Mouse (Mus musculus) intestine, embryonic 15.5 days (tissue): ENCODE results near the gene Pmfbp1. TPM values are rescaled to one million over a fixed set of nuclear protein-coding genes. Genes with fewer than 3 reads are reported as not detected.

Experiments used
- ATAC-seq: fragments of 200-750 bp; cut with Nextera tagmentation; 2 replicates; pipeline ENCODE4 v1.8.0; 2017; ENCODE audit warnings: moderate TSS enrichment, moderate library complexity
- H3K27ac ChIP-seq: fragments of 300-500 bp; sonication (generic); 2 replicates; pipeline ENCODE4 v1.5.1; 2015; ENCODE audit warnings: mild to moderate bottlenecking, inconsistent platforms
- H3K27me3 ChIP-seq: fragments of 300-500 bp; sonication (generic); replicated peaks from 2 replicates; pipeline ENCODE4 v1.6.1; 2015; ENCODE audit warnings: inconsistent platforms
- H3K36me3 ChIP-seq: fragments of 300-500 bp; sonication (generic); 2 replicates; pipeline ENCODE4 v1.6.1; 2015; ENCODE audit warnings: inconsistent platforms
- H3K4me1 ChIP-seq: fragments of 300-500 bp; sonication (generic); replicated peaks from 2 replicates; pipeline ENCODE4 v1.6.1; 2015; ENCODE audit warnings: inconsistent platforms
- H3K4me2 ChIP-seq: fragments of 300-500 bp; sonication (generic); replicated peaks from 2 replicates; pipeline ENCODE4 v1.6.1; 2015; ENCODE audit warnings: mild to moderate bottlenecking, inconsistent platforms
- H3K4me3 ChIP-seq: fragments of 300-500 bp; sonication (generic); replicated peaks from 2 replicates; pipeline ENCODE4 v1.5.1; 2015; ENCODE audit warnings: inconsistent platforms
- H3K9ac ChIP-seq: fragments of 300-500 bp; sonication (generic); 2 replicates; pipeline ENCODE4 v1.6.1; 2015; ENCODE audit warnings: inconsistent platforms
- H3K9me3 ChIP-seq: fragments of 300-500 bp; sonication (generic); 2 replicates; pipeline ENCODE4 v1.6.1; 2016; ENCODE audit warnings: inconsistent platforms
- WGBS: fragments of 180-500 bp; shearing (Covaris S2); methylation state at CpG from one replicate; pipeline ENCODE4 v1.1.7; 2015; 5-methylcytosine and 5-hydroxymethylcytosine counted together
- polyA plus RNA-seq: library from polyadenylated mRNA; unstranded; fragments of >200 nt; fragmentation: Nextera tagmentation; extraction: Ambion mirVana; gene quantifications from 2 replicates; pipeline ENCODE4 v1.2.1, GENCODE M21; 2015

The Pmfbp1 gene
- polyA plus RNA-seq, 1 experiment from 2014 or later, result not detected

- 76% methylated on average over 6 of the region's 6 CpGs for WGBS
- Histone ChIP-seq H3K4me1 (no peaks in the 10 kb centered on the region), H3K27me3 (0 out of 2 replicates have a peak, but pooled peaks cover under 1% of the 10 kb centered on the region)
Measured at GRCm38 (mm10) chr8:109471876-109472275, 22.0 kb upstream of the Pmfbp1 start.

GRCm38 (mm10) chr8:109472400-109472799 lies 21.4 kb upstream of the Pmfbp1 start:
- Histone ChIP-seq H3K9me3 (no peaks in the 10 kb centered on the region), H3K4me1 (no peaks in the 10 kb centered on the region), H3K27me3 (no peaks in the 10 kb centered on the region), H3K27ac (no peak overlapping the region), H3K4me2 (no peak overlapping the region), H3K9ac (no peak overlapping the region), H3K4me3 (no peak overlapping the region), H3K36me3 (no peaks in the 10 kb centered on the region)
- ATAC-seq, result no peak
- WGBS, result 80% methylated on average over 8 of the region's 8 CpGs

More at GRCm38 (mm10) chr8:109471876-109472275, 22.0 kb upstream of the Pmfbp1 start:
- Histone ChIP-seq H3K27ac (no peak overlapping the region), H3K9me3 (no peaks in the 10 kb centered on the region), H3K9ac (no peak overlapping the region), H3K4me2 (no peak overlapping the region), H3K36me3 (no peaks in the 10 kb centered on the region), H3K4me3 (no peak overlapping the region)
- ATAC-seq, result no peak

- no peak for ATAC-seq
- Histone ChIP-seq H3K4me1 (no peaks in the 10 kb centered on the region), H3K4me2 (no peak overlapping the region), H3K9me3 (no peaks in the 10 kb centered on the region), H3K36me3 (no peaks in the 10 kb centered on the region), H3K27me3 (no peaks in the 10 kb centered on the region), H3K9ac (no peak overlapping the region), H3K27ac (no peak overlapping the region), H3K4me3 (no peak overlapping the region)
- 65% methylated on average over 14 of the region's 14 CpGs for WGBS
Measured at GRCm38 (mm10) chr8:109474442-109475121, 19.2 kb upstream of the Pmfbp1 start.

GRCm38 (mm10) chr8:109475436-109475835 lies 18.4 kb upstream of the Pmfbp1 start:
- no peak overlapping the region for H3K4me2 ChIP-seq
- H3K4me1 ChIP-seq, result no peaks in the 10 kb centered on the region
- no peak overlapping the region for H3K27ac ChIP-seq
- no peak for ATAC-seq
- H3K36me3 ChIP-seq, result no peaks in the 10 kb centered on the region
- H3K9me3 ChIP-seq, result no peaks in the 10 kb centered on the region
- H3K27me3 ChIP-seq, result no peaks in the 10 kb centered on the region
- H3K4me3 ChIP-seq, result no peak overlapping the region
- no peak overlapping the region for H3K9ac ChIP-seq
- 74% methylated on average over 4 of the region's 4 CpGs for WGBS

GRCm38 (mm10) chr8:109478586-109478985 lies 15.2 kb upstream of the Pmfbp1 start:
- H3K9ac ChIP-seq, result no peak overlapping the region
- H3K4me3 ChIP-seq, result no peak overlapping the region
- WGBS, result 63% methylated on average over 6 of the region's 6 CpGs
- no peaks in the 10 kb centered on the region for H3K36me3 ChIP-seq
- no peaks in the 10 kb centered on the region for H3K27me3 ChIP-seq
- no peak overlapping the region for H3K27ac ChIP-seq
- no peaks in the 10 kb centered on the region for H3K4me1 ChIP-seq
- no peak for ATAC-seq
- no peak overlapping the region for H3K4me2 ChIP-seq
- H3K9me3 ChIP-seq, result no peaks in the 10 kb centered on the region

- 72% methylated on average over 11 of the region's 11 CpGs for WGBS
- Histone ChIP-seq H3K36me3 (no peaks in the 10 kb centered on the region), H3K4me1 (no peaks in the 10 kb centered on the region), H3K4me3 (no peak overlapping the region), H3K9ac (no peak overlapping the region), H3K27ac (no peak overlapping the region), H3K9me3 (no peaks in the 10 kb centered on the region), H3K27me3 (no peaks in the 10 kb centered on the region), H3K4me2 (0 out of 2 replicates have a peak overlapping the region, but pooled peaks have one; percentile 11)
- no peak for ATAC-seq
Measured at GRCm38 (mm10) chr8:109484741-109485140, 9.1 kb upstream of the Pmfbp1 start.

- WGBS, result 20% methylated on average over 6 of the region's 6 CpGs
- H3K27me3 ChIP-seq, result no peaks in the 10 kb centered on the region
- H3K9me3 ChIP-seq, result no peaks in the 10 kb centered on the region
- no peak overlapping the region for H3K4me3 ChIP-seq
- H3K4me2 ChIP-seq, result no peak overlapping the region
- no peaks in the 10 kb centered on the region for H3K4me1 ChIP-seq
- no peak for ATAC-seq
- H3K9ac ChIP-seq, result no peak overlapping the region
- no peak overlapping the region for H3K27ac ChIP-seq
- H3K36me3 ChIP-seq, result no peaks in the 10 kb centered on the region
Measured at GRCm38 (mm10) chr8:109485530-109485929, 8.3 kb upstream of the Pmfbp1 start.

- no peak overlapping the region for H3K27ac ChIP-seq
- no peak overlapping the region for H3K9ac ChIP-seq
- no peak overlapping the region for H3K4me2 ChIP-seq
- no peaks in the 10 kb centered on the region for H3K9me3 ChIP-seq
- no peaks in the 10 kb centered on the region for H3K4me1 ChIP-seq
- WGBS, result 82% methylated on average over 6 of the region's 6 CpGs
- ATAC-seq, result no peak
- no peaks in the 10 kb centered on the region for H3K36me3 ChIP-seq
- no peak overlapping the region for H3K4me3 ChIP-seq
- no peaks in the 10 kb centered on the region for H3K27me3 ChIP-seq
Measured at GRCm38 (mm10) chr8:109492785-109493184, 1.0 kb upstream of the Pmfbp1 start.

GRCm38 (mm10) chr8:109494601-109495000 lies 774 bp downstream of the Pmfbp1 start:
- WGBS, result 64% methylated on average over 2 of the region's 2 CpGs
- no peak overlapping the region for H3K4me2 ChIP-seq
- H3K36me3 ChIP-seq, result no peaks in the 10 kb centered on the region
- ATAC-seq, result no peak
- H3K4me1 ChIP-seq, result no peaks in the 10 kb centered on the region
- no peak overlapping the region for H3K9ac ChIP-seq
- no peak overlapping the region for H3K4me3 ChIP-seq
- no peaks in the 10 kb centered on the region for H3K27me3 ChIP-seq
- H3K27ac ChIP-seq, result no peak overlapping the region
- no peaks in the 10 kb centered on the region for H3K9me3 ChIP-seq

GRCm38 (mm10) chr8:109497431-109497830 lies 3.6 kb downstream of the Pmfbp1 start:
- no peak overlapping the region for H3K4me3 ChIP-seq
- H3K27me3 ChIP-seq, result no peaks in the 10 kb centered on the region
- no peak overlapping the region for H3K9ac ChIP-seq
- 63% methylated on average over 5 of the region's 5 CpGs for WGBS
- H3K36me3 ChIP-seq, result no peaks in the 10 kb centered on the region
- no peaks in the 10 kb centered on the region for H3K4me1 ChIP-seq
- H3K9me3 ChIP-seq, result no peaks in the 10 kb centered on the region
- no peak overlapping the region for H3K4me2 ChIP-seq
- no peak overlapping the region for H3K27ac ChIP-seq
- ATAC-seq, result no peak

- Histone ChIP-seq H3K27me3 (no peaks in the 10 kb centered on the region), H3K9ac (no peak overlapping the region), H3K4me2 (0 out of 2 replicates have a peak overlapping the region, but pooled peaks have one; percentile 14), H3K9me3 (no peaks in the 10 kb centered on the region), H3K4me1 (no peaks in the 10 kb centered on the region), H3K36me3 (no peaks in the 10 kb centered on the region), H3K4me3 (no peak overlapping the region), H3K27ac (no peak overlapping the region)
- no peak for ATAC-seq
- WGBS, result 71% methylated on average over 16 of the region's 16 CpGs
Measured at GRCm38 (mm10) chr8:109499009-109499717, 5.3 kb downstream of the Pmfbp1 start.

- Histone ChIP-seq H3K9ac (no peak overlapping the region), H3K27me3 (no peaks in the 10 kb centered on the region), H3K9me3 (no peaks in the 10 kb centered on the region), H3K4me1 (no peaks in the 10 kb centered on the region), H3K27ac (no peak overlapping the region), H3K36me3 (no peaks in the 10 kb centered on the region), H3K4me2 (no peak overlapping the region), H3K4me3 (no peak overlapping the region)
- WGBS, result 72% methylated on average over 1 of the region's 1 CpGs
- ATAC-seq, result no peak
Measured at GRCm38 (mm10) chr8:109503566-109503965, 9.7 kb downstream of the Pmfbp1 start.

GRCm38 (mm10) chr8:109505560-109505959 lies 11.7 kb downstream of the Pmfbp1 start:
- Histone ChIP-seq H3K4me1 (no peaks in the 10 kb centered on the region), H3K9me3 (no peaks in the 10 kb centered on the region), H3K36me3 (no peaks in the 10 kb centered on the region), H3K9ac (no peak overlapping the region), H3K4me3 (no peak overlapping the region), H3K27me3 (no peaks in the 10 kb centered on the region), H3K27ac (no peak overlapping the region), H3K4me2 (no peak overlapping the region)
- no peak for ATAC-seq
- WGBS, result 89% methylated on average over 5 of the region's 5 CpGs
